21 mouse cellular contexts compared by ENCODE assay signal in the genomic region with DNA sequence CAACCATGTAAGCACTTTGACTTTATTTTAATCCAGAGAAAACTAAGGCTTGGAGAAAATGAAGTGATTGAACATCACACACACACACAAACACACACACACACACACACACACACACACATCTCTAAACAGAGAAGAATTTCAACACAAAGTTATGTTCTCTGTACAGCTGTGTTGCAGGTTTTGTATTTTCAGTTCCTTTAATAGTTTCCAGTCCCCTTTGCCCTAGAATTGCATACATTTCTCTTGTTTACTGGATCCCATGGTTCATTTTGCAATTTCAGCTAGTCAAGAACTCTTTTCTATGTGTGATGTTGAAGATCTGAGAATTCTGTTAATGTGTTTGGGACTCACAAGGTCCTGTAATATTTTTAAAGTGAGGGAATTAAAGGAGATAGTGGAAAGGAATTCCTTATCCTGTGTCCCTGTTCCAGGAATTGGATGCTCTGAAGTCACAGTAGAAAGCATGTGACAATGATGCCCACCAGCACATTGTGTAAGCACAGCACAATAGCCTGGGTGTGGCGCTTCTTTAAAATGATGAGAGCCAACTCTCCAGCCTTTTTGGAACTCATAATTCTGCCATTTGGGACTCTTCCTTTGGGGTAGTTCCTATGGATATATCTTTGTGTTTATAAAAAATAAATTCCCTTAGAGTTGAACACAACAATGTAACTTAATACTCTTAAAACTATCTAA. TPM values are rescaled to one million over a fixed set of nuclear protein-coding genes. Genes with fewer than 3 reads are reported as not detected.
"Had no signal": no experiment of that assay in that cellular context is flagged by ENCODE, and none has a peak within 500 bp of the region (broad histone marks: within the 10 kb centered on the region; RNA-seq: fewer than 3 reads in every experiment).

No protein-coding gene starts in this region.

- H3K27me3 ChIP-seq: kidney, embryonic 15.5 days; limb, embryonic 12.5 days; lung, embryonic 15.5 days; neural tube, embryonic 12.5 days had no signal

- H3K9me3 ChIP-seq: kidney, embryonic 15.5 days; limb, embryonic 12.5 days; lung, embryonic 15.5 days; midbrain, embryonic 10.5 days; neural tube, embryonic 12.5 days had no signal

- H3K9ac ChIP-seq: kidney, embryonic 15.5 days; limb, embryonic 12.5 days; lung, embryonic 15.5 days; neural tube, embryonic 12.5 days had no signal

- H3K4me1 ChIP-seq: kidney, embryonic 15.5 days; limb, embryonic 12.5 days; lung, embryonic 15.5 days; midbrain, embryonic 10.5 days; neural tube, embryonic 12.5 days had no signal

- H3K4me2 ChIP-seq: kidney, embryonic 15.5 days; limb, embryonic 12.5 days; liver, embryonic 11.5 days; lung, embryonic 15.5 days; neural tube, embryonic 12.5 days had no signal

- H3K27ac ChIP-seq: kidney, embryonic 15.5 days; limb, embryonic 12.5 days; lung, embryonic 15.5 days; midbrain, embryonic 10.5 days; neural tube, embryonic 12.5 days had no signal

- ATAC-seq: intestine, embryonic 16.5 days had no signal

- H3K36me3 ChIP-seq: limb, embryonic 12.5 days; lung, embryonic 15.5 days; midbrain, embryonic 10.5 days; neural tube, embryonic 12.5 days had no signal

- H3K4me3 ChIP-seq: kidney, embryonic 15.5 days; limb, embryonic 12.5 days; lung, embryonic 15.5 days; midbrain, embryonic 10.5 days; neural tube, embryonic 12.5 days had no signal

- DNase-seq: kidney, adult 2 months; kidney, postnatal 14 days; midbrain, embryonic 14.5 days; right cerebral cortex, postnatal 25 days; thymus, postnatal 4 days had no signal

RNA-seq across cellular contexts. Expression of a gene that starts 16.1 kb away (rescaled TPM):
- total RNA-seq: layer of hippocampus, adult 8-10 months; layer of hippocampus, postnatal 14 days; left cerebral cortex, adult 18-20 months; left cerebral cortex, postnatal 25 days; neutrophil, adult 5-6 weeks had no signal
- polyA plus RNA-seq: intestine, embryonic 16.5 days; kidney, adult 2 months; kidney, embryonic 15.5 days; large intestine, adult 2 months; limb, embryonic 12.5 days; liver, embryonic 11.5 days; liver, embryonic 16.5 days; lung, embryonic 15.5 days; midbrain, embryonic 10.5 days; midbrain, embryonic 14.5 days; neural tube, embryonic 12.5 days; small intestine, adult 2 months; stomach, embryonic 16.5 days had no signal

RNA-seq across cellular contexts. Expression of a gene that starts 23.6 kb away (rescaled TPM):
- total RNA-seq: layer of hippocampus, adult 8-10 months; layer of hippocampus, postnatal 14 days; left cerebral cortex, adult 18-20 months; left cerebral cortex, postnatal 25 days; neutrophil, adult 5-6 weeks had no signal
- polyA plus RNA-seq: intestine, embryonic 16.5 days; kidney, adult 2 months; kidney, embryonic 15.5 days; large intestine, adult 2 months; limb, embryonic 12.5 days; liver, embryonic 11.5 days; liver, embryonic 16.5 days; lung, embryonic 15.5 days; midbrain, embryonic 10.5 days; midbrain, embryonic 14.5 days; neural tube, embryonic 12.5 days; small intestine, adult 2 months; stomach, embryonic 16.5 days had no signal

RNA-seq across cellular contexts. Expression of a gene that starts 30.6 kb away (rescaled TPM):
- total RNA-seq: layer of hippocampus, adult 8-10 months; layer of hippocampus, postnatal 14 days; left cerebral cortex, adult 18-20 months; left cerebral cortex, postnatal 25 days; neutrophil, adult 5-6 weeks had no signal
- polyA plus RNA-seq: intestine, embryonic 16.5 days; kidney, adult 2 months; kidney, embryonic 15.5 days; large intestine, adult 2 months; limb, embryonic 12.5 days; liver, embryonic 11.5 days; liver, embryonic 16.5 days; lung, embryonic 15.5 days; midbrain, embryonic 10.5 days; midbrain, embryonic 14.5 days; neural tube, embryonic 12.5 days; small intestine, adult 2 months; stomach, embryonic 16.5 days had no signal
